Mouse (Mus musculus): Measurements from ENCODE around the gene Rdh5. TPM values are rescaled to one million over a fixed set of nuclear protein-coding genes. Genes with fewer than 3 reads are reported as not detected.

Gene Rdh5
- polyA plus RNA-seq, 2 experiments, result 12.1 to 13.6 TPM

DNA sequence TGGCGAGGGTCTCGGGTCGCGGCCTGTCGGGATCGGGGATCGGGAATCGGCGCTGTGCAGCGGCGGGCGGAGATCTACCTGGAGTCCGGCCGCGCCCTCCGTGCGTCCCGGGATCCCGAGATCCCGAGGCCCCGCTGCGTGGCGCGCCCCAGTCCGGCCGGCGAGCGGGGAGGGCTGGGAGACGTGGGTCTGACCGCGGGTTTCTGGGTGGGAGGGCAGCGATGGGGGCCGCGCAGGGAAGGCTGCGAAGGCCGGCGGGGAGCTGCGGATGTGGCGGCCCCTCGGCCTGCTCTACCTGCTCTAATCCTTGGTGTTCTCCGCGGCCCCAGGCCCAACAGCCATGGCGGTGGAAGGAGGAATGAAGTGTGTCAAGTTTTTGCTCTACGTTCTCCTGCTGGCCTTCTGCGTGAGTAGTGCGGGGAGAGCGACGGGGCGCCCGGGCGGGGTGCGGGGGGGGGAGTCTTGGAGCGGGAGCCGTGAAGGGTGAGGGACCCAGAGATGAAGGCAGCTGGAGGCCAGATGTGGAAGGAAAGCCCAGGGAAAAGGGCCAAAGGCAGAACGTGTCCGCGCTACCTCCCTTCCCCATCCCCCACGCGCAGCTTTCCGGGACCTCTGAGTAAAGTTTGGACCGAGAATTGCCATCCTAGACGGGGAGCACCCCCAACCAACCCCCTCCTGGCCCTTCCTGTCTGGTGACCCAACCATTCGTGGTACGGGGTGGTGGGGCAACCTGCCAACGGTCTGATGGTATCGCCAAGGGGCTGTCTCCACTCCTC, 12.4 kb downstream of the Rdh5 start:
- Histone ChIP-seq H3K27me3 (ENCODE audit: control insufficient read depth, insufficient read depth, low read length) (peaks cover 26% of the 10 kb centered on the region), H3K4me2 (ENCODE audit: low read depth) (peak overlapping the region; percentile 41), H3K9ac (replicated peaks) (peak overlapping the region; percentile 59), H3K9me3 (ENCODE audit: control insufficient read depth, low read length) (no peaks in the 10 kb centered on the region), H3K4me1 (replicated peaks; ENCODE audit: control insufficient read depth in 2 of 2, insufficient read depth in 2 of 2, low read length in 1 of 2) (peaks cover 0 to 3% of the 10 kb centered on the region in 2 experiments; a peak in 1 of 4 replicates), H3K27ac (no peak overlapping the region), H3K4me3 (ENCODE audit: insufficient read depth in 1 of 2, low read depth in 2 of 2, low read length in 2 of 2) (peak overlapping the region; percentile 61 to 64), H3K36me3 (replicated peaks; ENCODE audit: control insufficient read depth, insufficient read depth, low read depth) (no peaks in the 10 kb centered on the region)
- DNase-seq (ENCODE audit: low read depth in 3 of 3, low spot score in 3 of 3) (no peak), ATAC-seq (ENCODE audit: insufficient read depth) (peak; percentile 14; the same call in 1 of the 2 replicates)
- TF ChIP-seq EP300 (IDR thresholded peaks at IDR 0.05; ENCODE audit: low read depth) (no peak), CTCF (IDR thresholded peaks at IDR 0.05; ENCODE audit: low read depth) (no peak)
- WGBS (ENCODE audit: insufficient replicate concordance), result 3% methylated on average over 66 of the region's 66 CpGs

DNA sequence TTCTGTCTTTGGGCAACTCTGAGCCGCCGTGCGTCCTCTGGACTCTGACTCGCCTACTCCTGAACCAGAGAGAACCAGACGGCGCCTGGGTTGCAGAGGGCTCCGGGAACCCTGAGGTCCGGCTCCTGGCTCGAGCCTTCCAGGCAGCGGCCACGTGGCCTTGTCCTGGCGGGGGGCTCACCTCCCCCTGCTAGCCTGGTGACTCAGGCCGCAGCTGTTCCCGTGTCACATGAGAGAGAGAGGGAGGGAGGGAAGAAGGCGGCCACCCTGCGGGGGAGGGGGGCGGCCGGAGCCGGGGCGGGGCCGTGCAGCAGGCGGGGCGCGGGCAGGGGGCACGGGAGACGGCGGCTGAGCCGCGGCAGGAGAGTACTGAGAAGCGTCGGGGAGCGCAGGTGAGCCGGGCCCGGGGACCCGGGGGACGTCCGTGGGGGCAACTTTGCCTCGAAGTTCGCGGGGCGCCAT, 13.1 kb downstream of the Rdh5 start:
- no peaks in the 10 kb centered on the region for H3K36me3 ChIP-seq (replicated peaks; ENCODE audit: control insufficient read depth, insufficient read depth, low read depth)
- H3K4me3 ChIP-seq (ENCODE audit: insufficient read depth in 1 of 2, low read depth in 2 of 2, low read length in 2 of 2), result peak overlapping the region; percentile 61 to 64
- H3K4me1 ChIP-seq (replicated peaks; ENCODE audit: control insufficient read depth in 2 of 2, insufficient read depth in 2 of 2, low read length in 1 of 2), result peaks cover 0 to 3% of the 10 kb centered on the region in 2 experiments; a peak in 1 of 4 replicates
- H3K27me3 ChIP-seq (ENCODE audit: control insufficient read depth, insufficient read depth, low read length), result peaks cover 26% of the 10 kb centered on the region
- peak overlapping the region; percentile 59 for H3K9ac ChIP-seq (replicated peaks)
- peak overlapping the region; percentile 41 for H3K4me2 ChIP-seq (ENCODE audit: low read depth)
- no peak overlapping the region for H3K27ac ChIP-seq
- H3K9me3 ChIP-seq (ENCODE audit: control insufficient read depth, low read length), result no peaks in the 10 kb centered on the region
- no peak for DNase-seq (ENCODE audit: low read depth in 3 of 3, low spot score in 3 of 3)
- no peak for TF ChIP-seq CTCF (IDR thresholded peaks at IDR 0.05; ENCODE audit: low read depth)
- TF ChIP-seq EP300 (IDR thresholded peaks at IDR 0.05; ENCODE audit: low read depth), result no peak
- WGBS (ENCODE audit: insufficient replicate concordance), result under 1% methylated on average over 39 of the region's 41 CpGs
- ATAC-seq (ENCODE audit: insufficient read depth), result peak; percentile 59

DNA sequence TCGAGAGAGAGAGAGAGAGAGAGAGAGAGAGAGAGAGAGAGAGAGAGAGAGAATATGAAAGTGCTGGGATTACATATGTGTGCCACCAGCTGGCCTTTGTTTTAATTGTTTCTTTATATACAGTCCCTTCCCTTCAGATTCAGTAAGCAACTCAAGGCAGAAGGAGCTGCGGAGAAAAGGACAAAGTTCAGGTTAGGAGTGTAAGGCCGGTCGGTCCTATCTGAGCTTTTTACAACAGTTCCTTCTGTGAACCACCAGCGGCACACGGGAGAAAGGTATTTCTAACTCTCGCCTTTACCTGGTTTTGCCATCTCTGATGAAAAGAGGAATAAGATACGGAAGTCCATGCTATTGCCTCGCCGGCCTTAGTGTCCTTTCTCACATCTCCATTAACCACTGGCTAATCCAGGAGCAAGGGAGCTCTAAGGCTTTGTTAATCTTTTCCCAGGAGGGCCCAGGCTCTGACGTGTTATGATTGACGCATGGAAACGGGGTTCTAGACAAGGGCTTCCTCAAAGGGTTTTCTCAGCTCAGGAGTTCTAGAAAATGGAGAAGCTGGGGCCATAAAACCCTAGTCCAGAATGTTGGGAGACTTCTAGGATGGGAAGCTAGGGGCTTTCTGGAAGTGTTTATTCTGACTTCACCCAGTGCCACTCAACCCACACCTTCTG, 13.8 kb downstream of the Rdh5 start:
- Histone ChIP-seq H3K4me3 (ENCODE audit: insufficient read depth in 1 of 2, low read depth in 2 of 2, low read length in 2 of 2) (peak overlapping the region in 1 of 2 experiments; percentile 61; a peak in 1 of 4 replicates), H3K36me3 (replicated peaks; ENCODE audit: control insufficient read depth, insufficient read depth, low read depth) (no peaks in the 10 kb centered on the region), H3K9me3 (ENCODE audit: control insufficient read depth, low read length) (no peaks in the 10 kb centered on the region), H3K27me3 (ENCODE audit: control insufficient read depth, insufficient read depth, low read length) (peaks cover 26% of the 10 kb centered on the region), H3K27ac (no peak overlapping the region), H3K9ac (replicated peaks) (no peak overlapping the region), H3K4me1 (replicated peaks; ENCODE audit: control insufficient read depth in 2 of 2, insufficient read depth in 2 of 2, low read length in 1 of 2) (peaks cover 0 to 3% of the 10 kb centered on the region in 2 experiments; a peak in 1 of 4 replicates), H3K4me2 (ENCODE audit: low read depth) (peak overlapping the region; percentile 41)
- DNase-seq (ENCODE audit: low read depth in 3 of 3, low spot score in 3 of 3), result no peak
- TF ChIP-seq CTCF (IDR thresholded peaks at IDR 0.05; ENCODE audit: low read depth), result no peak
- no peak for TF ChIP-seq EP300 (IDR thresholded peaks at IDR 0.05; ENCODE audit: low read depth)
- no peak; the same call in 1 of the 2 replicates for ATAC-seq (ENCODE audit: insufficient read depth)
- 56% methylated on average over 13 of the region's 13 CpGs for WGBS (ENCODE audit: insufficient replicate concordance)

DNA sequence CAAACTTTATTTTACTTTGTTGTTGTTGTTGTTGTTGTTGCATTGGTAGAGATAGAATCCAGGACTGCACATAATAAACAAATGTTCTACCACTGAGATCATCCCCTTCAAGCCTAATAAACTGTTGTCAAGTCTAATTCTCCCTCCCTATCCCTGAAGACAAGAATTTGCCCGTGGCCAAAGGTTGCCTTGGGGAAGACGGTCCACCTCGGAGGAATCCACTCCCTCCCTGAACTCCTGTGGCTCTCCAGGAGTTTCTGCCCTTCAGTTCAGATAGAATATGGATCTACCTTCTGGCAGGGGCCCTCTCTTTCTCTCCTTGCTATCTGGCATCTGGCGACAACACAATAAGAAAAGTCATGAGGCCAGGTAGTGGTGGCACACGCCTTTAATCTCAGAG, 17.9 kb downstream of the Rdh5 start:
- H3K27me3 ChIP-seq (ENCODE audit: control insufficient read depth, insufficient read depth, low read length), result peaks cover 15% of the 10 kb centered on the region
- H3K4me3 ChIP-seq (ENCODE audit: insufficient read depth in 1 of 2, low read depth in 2 of 2, low read length in 2 of 2), result no peak overlapping the region
- ATAC-seq (ENCODE audit: insufficient read depth) (no peak), DNase-seq (ENCODE audit: low read depth in 3 of 3, low spot score in 3 of 3) (no peak)
- H3K4me1 ChIP-seq (replicated peaks; ENCODE audit: control insufficient read depth in 2 of 2, insufficient read depth in 2 of 2, low read length in 1 of 2), result 0 out of 4 replicates have a peak, but pooled peaks cover 0 to 3% of the 10 kb centered on the region in 2 experiments
- TF ChIP-seq EP300 (IDR thresholded peaks at IDR 0.05; ENCODE audit: low read depth), result no peak
- TF ChIP-seq CTCF (IDR thresholded peaks at IDR 0.05; ENCODE audit: low read depth), result no peak
- H3K9me3 ChIP-seq (ENCODE audit: control insufficient read depth, low read length), result no peaks in the 10 kb centered on the region
- H3K4me2 ChIP-seq (ENCODE audit: low read depth), result no peak overlapping the region
- H3K27ac ChIP-seq, result no peak overlapping the region
- no peaks in the 10 kb centered on the region for H3K36me3 ChIP-seq (replicated peaks; ENCODE audit: control insufficient read depth, insufficient read depth, low read depth)
- 57% methylated on average over 5 of the region's 5 CpGs for WGBS (ENCODE audit: insufficient replicate concordance)
- no peak overlapping the region for H3K9ac ChIP-seq (replicated peaks)
